Mouse (Mus musculus) olfactory bulb, adult 2 months (tissue): ENCODE results near the gene Polg.

Source experiments
- CTCF ChIP-seq: fragments of 200-500 bp; IDR thresholded peaks from 2 replicates; pipeline ENCODE4 v1.5.1; 2012; ENCODE audit warnings: low read depth, mild to moderate bottlenecking, low read length, moderate library complexity; ENCODE audit not compliant: insufficient read depth
- POLR2A ChIP-seq: fragments of 200-500 bp; IDR thresholded peaks from 2 replicates; pipeline ENCODE4 v1.6.1; 2012; ENCODE audit warnings: mild to moderate bottlenecking, low read depth, low read length, moderate library complexity; ENCODE audit not compliant: insufficient read depth

DNA sequence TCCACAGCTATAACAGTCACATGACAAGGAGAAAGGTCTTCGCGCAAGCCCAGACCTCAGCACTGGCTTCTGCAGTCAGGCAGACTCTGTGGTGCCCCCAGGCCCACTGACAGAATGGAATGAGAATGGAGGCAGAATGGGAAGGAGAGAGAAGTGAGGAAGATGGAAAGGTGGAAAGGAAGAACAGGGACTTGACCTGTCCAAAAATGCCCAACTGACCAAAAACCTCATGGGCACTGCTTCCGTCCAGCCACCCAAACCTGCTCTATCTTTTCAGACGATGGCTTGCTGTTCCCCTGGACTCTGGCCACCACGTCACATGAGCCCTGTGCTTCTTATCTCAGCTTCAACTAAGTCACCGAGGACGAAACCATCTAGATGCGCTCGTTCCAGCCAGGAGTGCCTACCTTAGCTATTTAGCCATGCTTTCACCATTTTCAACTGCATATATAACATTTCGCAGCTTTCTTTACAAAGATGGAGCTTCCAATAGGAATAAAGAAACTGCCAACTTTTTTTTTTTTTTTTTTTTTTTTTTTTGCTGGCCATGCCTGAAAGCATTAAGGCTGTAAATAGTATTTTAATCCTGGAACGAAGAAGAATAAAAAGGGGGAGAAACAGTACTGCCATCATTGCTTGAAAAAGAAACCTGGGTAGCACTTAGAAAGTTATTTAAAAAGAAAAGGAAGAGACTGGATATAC is 2.6 kb downstream of the Polg start:
- no peak for TF ChIP-seq POLR2A
- TF ChIP-seq CTCF = no peak
